Mouse (Mus musculus): Measurements from ENCODE around the gene Ndnf.

- TF ChIP-seq POLR2A (IDR thresholded peaks at IDR 0.05; ENCODE audit: insufficient read depth, low read length) (no peak), CTCF (IDR thresholded peaks at IDR 0.05; ENCODE audit: low read depth, low read length) (no peak)
Observed at GRCm38 (mm10) chr6:65725677-65726076, 54.3 kb downstream of the Ndnf start.

Measured in ES-Bruce4 (cell line).